Mouse (Mus musculus) brain, embryonic 14.5 days (tissue): ENCODE results near the gene Arid4a. TPM values are rescaled to one million over a fixed set of nuclear protein-coding genes. Genes with fewer than 3 reads are reported as not detected.
A peak's percentile ranks its signal among the peaks of the same experiment; 100 is the strongest.
"Not testable (repeated sequence)": the region's sequence is repeated elsewhere in the genome, so short reads cannot be mapped to it uniquely, and the experiment has no call there.

Experiments used
- DNase-seq: peaks from one replicate; pipeline ENCODE4 v3.0.0-alpha.2; 2011; ENCODE audit warnings: low read depth
- CTCF ChIP-seq: fragments of 200-500 bp; IDR thresholded peaks from 2 replicates; pipeline ENCODE4 v1.5.1; 2012; ENCODE audit warnings: inconsistent platforms, mild to moderate bottlenecking, moderate library complexity, borderline replicate concordance; ENCODE audit not compliant: insufficient read depth, insufficient read length; ENCODE audit errors: extremely low read depth
- POLR2A ChIP-seq: fragments of 200-500 bp; IDR thresholded peaks from 2 replicates; pipeline ENCODE4 v1.6.1; 2012; ENCODE audit warnings: mild to moderate bottlenecking, inconsistent platforms, borderline replicate concordance; ENCODE audit not compliant: poor library complexity, insufficient read depth, insufficient read length, severe bottlenecking; ENCODE audit errors: extremely low read depth
- polyA plus RNA-seq: library from polyadenylated mRNA; depleted of rRNA; stranded (reverse); fragments of >200 nt; gene quantifications from 2 replicates; pipeline ENCODE4 v1.2.3, GENCODE M21; 2012

Arid4a gene
- polyA plus RNA-seq, 1 experiment, result 13.4 TPM

DNA sequence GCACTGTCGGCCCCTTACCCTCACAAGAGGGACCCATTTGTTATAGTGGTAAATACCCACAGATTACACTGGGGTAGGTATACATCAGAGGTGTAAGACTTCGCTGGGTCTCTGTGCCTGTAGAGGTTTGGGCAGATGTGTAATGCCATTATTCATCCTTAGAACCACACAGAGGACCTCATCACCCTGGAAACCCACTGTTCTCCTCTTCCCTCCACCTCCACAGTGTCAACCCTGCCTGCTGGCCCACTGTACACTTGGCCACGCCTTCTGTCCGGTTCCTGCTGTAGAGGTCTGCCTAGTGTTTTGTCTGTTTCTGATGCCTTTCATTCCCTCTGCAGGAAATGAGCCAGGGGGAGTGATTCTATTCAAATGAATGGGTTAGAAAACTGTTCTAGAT is 56.3 kb downstream of the Arid4a start:
- TF ChIP-seq CTCF, result no peak
- no peak for DNase-seq

DNA sequence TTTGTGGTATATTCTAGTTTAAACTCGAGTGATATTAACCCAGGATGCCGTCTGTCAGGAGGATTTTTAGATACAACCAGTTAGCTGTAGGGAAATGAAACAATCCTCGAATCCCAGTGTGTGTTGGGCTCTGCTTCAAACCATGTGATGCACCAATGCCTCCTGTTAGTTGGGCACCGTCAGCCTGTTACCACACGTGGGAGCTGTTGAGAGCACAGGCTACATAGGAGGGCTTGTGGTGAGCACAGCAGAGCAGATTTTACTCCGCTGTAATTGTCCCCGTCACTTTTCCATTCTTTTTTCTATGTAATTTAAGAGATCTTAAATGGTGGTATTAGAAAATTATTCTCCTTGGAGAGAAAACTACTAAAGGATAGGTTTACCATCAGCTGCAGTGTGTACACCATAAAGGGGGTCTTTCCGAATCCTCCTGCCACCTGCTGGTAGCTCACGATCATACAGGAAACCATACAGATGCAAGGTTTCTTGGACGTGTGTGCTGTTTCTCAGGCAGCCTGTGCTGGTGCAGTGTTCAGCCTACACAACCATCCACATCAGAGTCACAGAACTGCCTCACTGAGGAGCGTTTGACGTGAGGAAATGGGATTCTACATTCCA is 57.4 kb downstream of the Arid4a start:
- peak; percentile 68 for DNase-seq
- TF ChIP-seq POLR2A (no peak), CTCF (peak; percentile 55; the same call in 1 of the 2 replicates)

DNA sequence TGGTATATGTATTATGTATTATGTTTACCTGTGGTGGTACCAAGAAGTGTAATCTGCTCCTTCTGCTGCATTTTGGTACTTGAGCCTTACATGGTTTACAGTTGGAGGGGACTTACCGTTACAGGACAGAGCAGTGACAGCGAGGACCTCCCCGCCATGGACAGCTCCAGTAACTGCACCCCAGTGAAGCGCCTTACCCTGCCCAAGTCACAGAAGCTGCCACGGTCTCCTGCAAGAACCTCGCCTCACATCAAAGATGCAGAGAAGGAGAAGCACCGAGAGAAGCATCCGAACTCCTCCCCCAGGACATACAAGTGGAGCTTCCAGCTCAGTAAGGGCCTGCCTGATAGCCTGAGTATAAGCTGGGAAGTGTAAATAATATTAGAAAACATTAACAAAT is 70.5 kb downstream of the Arid4a start:
- no peak for DNase-seq
- TF ChIP-seq POLR2A (no peak), CTCF (no peak)

DNA sequence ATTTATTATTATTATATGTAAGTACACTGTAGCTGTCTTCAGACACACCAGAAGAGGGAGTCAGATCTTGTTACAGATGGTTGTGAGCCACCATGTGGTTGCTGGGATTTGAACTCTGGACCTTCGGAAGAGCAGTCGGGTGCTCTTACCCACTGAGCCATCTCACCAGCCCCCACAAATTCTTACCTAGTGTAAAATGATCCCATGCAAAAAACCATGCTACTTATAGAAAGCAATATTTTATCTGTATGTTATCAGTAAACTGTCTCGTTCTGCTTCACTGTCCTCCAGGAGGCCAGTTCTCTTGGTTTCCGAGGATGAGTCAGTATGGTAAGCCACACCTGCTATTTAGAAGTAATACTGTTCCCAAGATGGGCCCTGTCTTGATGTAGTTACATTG is 88.5 kb downstream of the Arid4a start:
- DNase-seq, result not testable (repeated sequence)

DNA sequence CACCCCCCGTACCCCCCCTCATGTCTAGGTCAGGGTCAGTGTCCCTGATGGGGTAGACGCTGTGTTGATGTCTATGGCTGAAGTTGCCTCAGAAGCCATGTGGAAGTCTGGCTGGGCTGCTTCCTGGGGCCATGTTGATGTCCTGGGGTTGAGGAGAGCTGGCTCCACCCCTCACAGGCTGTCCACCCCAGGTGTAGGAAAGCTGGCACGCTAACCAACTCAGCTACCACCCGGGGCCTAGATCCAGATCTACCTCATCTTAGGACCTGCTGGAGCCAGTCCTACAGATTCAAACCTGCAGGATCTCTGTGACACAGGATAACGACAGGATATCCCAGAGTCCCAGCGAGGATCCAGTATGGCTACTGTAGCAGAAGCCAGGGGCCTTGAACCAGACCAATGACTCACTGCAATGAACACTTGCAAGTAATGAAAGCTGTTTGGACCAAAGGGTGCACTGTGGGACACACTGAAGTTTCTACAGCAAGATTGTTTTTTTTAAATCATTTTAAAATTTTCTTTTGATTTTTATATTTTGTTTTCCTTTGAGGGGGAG is 91.5 kb downstream of the Arid4a start:
- no peak for DNase-seq
- no peak for TF ChIP-seq POLR2A
- TF ChIP-seq CTCF, result no peak

DNA sequence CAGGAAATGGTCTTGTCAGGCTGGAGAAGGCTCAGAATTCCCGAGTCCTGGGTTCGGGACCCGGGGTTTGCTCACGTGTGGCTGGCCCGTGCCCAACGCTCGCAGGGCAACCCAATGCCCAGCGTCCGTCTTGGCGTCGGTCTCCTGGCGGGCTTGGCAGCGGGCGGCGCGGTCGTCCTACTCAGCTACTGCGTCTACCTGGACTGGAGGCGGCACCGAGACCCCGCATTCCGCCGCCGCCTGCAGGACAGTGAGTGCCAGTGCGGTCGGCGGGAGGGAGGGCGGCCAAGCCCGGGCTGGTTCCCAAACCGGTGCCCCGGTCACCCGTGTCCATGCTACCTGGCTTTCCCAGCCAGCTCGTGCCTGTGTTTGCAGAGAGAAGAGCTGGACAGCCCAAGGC is 95.5 kb downstream of the Arid4a start, which contains the start of gene Tomm20l:
Gene Tomm20l (plus strand): TSS at position 98 of the 400 bp plus-strand sequence.
- peak; percentile 44; the same call in 1 of the 2 replicates for TF ChIP-seq CTCF
- no peak for TF ChIP-seq POLR2A
- DNase-seq, result peak; percentile 15

DNA sequence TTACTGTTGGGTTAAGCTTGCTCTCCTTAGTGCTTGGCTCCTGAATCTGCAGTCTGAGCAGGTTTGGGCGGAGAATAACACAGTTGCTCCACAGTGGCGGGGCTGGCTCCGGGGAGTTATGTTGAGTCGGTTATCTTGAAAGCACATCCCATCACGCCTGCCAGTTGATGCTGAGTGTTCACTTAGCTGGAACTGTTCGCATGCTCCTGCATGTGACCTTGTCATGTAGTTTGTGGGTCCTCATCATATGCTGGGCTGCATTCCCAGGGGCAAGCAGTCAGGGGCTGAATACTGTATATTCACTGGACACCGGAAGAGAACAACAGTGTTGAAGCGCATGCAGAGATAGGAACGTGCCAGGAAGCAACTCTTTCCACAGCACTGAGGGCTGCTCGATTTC is 97.3 kb downstream of the Arid4a start:
- DNase-seq, result no peak
- TF ChIP-seq CTCF (no peak), POLR2A (no peak)

DNA sequence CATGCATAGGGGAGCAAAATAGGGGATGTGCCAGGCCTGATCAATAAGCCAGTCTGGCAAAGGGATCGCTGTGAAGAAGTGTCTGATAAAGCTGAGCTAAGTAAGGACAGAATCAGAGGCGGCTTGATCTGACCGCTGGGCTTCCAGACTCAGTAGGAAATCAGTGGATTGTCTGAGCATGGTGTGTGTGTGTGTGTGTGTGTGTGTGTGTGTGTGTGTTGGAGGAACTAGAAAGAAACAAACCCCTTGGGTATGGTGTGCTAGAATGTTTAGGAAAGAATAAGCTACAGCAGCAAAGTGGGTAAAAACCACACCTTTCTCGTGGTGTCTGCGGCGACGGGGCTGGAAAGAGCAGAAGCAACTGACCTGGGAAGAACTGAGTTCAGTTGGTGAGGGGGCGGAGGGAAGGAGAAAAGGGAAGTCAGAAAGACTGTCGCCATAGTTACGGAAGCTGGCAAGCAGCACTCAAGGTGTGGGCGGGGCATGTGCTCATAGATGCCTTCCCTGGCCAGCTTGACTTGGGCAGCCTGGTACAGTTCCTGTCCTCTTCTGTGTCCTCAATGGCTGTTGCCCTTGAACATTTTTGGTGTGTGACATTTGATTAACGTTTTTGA is 98.0 kb downstream of the Arid4a start:
- TF ChIP-seq POLR2A, result no peak
- TF ChIP-seq CTCF, result no peak
- peak; percentile 72 for DNase-seq

DNA sequence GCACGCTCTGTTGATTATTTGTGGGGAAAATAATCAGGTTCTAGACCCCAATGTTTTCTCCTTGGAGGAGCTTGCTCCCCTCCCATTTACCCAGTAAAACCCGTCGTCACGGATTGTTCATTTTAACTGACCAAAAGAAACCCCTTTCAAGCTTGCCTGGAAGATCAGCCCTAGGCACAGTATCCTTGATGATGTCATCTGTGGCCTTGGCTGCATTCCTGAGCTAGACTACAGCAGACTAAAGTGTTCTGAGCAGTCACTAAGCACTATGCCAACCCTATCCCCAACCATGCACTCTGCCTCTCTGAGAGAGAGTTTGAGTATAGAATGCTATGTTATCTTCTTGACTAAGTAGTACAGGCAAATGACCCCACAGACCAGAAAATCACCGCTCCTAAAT is 100.6 kb downstream of the Arid4a start:
- no peak for TF ChIP-seq CTCF
- TF ChIP-seq POLR2A, result no peak
- DNase-seq, result peak; percentile 28

DNA sequence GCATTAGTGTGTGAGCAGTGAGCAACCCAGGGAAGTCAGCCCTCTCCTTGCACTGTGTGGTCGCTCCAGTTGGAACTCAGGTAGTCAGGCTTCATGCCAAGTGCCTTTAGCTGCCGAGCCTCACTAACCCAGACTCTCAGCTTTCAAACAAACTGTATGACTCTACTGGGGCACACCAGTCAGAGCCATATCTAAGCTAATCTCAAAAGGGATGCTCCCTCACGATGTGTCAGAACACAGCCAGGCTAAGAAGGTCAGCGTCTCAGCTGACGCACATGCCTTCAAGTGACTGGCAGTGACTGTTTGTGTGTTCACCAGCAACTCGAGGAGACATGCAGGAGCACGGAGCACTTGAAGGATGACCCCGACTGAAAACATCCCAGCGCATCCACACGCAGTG is 106.9 kb downstream of the Arid4a start:
- TF ChIP-seq POLR2A, result no peak
- TF ChIP-seq CTCF, result no peak
- no peak for DNase-seq

DNA sequence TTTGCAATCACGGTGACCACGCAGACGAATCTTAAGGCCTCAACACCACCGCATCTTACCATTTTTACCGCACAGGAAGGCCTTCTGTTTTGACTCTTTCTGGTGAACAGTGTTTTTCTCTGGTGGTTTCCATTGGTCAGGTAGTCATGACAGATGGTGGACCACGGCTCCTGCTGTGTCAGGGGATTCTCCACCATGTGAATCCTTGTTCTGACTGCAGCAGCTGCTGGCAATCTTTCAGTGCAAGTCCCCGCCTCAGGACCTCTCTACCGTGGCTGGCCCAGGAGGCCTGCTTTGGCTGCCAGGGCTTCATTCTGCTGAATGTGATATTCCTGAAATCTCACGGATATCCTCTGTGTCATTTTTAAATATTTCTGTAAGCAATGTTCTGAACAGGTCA is 107.5 kb downstream of the Arid4a start:
- TF ChIP-seq POLR2A, result no peak
- TF ChIP-seq CTCF, result no peak
- DNase-seq, result peak; percentile 7

DNA sequence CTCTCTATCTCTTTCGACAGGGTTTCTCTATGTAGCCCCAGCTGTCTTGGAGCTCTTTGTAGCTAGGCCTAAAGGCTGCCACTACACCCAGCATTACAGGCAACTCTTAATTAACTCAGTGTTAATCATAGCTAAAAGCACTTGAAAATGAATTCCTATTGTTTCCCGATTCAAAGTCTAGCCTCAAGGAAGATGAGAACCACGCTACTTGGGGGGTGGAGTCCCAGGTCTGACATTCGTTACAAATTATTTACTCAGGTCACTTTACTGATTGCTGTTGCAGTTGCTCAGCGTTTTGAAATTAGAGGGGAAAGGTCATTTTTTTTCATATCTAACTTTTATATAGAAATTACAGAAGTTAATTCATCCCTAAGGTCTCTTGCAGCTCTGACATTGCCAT is 119.8 kb downstream of the Arid4a start:
- no peak for DNase-seq
- TF ChIP-seq POLR2A (no peak), CTCF (no peak)
